Mouse (Mus musculus) gastrocnemius, postnatal 10 days (tissue): ENCODE data around the gene Skil. TPM values are rescaled to one million over a fixed set of nuclear protein-coding genes. Genes with fewer than 3 reads are reported as not detected.

Source experiments
- DNase-seq: peaks from one replicate; pipeline ENCODE4 v3.0.0; 2021; ENCODE audit warnings: mixed read lengths
- total RNA-seq, 2 experiments: library from RNA; stranded (reverse); gene quantifications; 2 replicates each; pipeline ENCODE4 v1.2.3; 2021

Gene Skil
- total RNA-seq, 2 experiments from 2014 or later, result 17.6 to 19.3 TPM

GRCm38 (mm10) chr3:31083507-31084245, 11.2 kb upstream of the Skil start:
- DNase-seq, result peak; percentile 48

- no peak for DNase-seq
Observed at GRCm38 (mm10) chr3:31085000-31085399, 9.9 kb upstream of the Skil start.

- no peak for DNase-seq
Observed at GRCm38 (mm10) chr3:31088789-31089775, 5.8 kb upstream of the Skil start.

GRCm38 (mm10) chr3:31089956-31090355, 4.9 kb upstream of the Skil start:
- no peak for DNase-seq

- DNase-seq, result no peak
Observed at GRCm38 (mm10) chr3:31093196-31093595, 1.7 kb upstream of the Skil start.

GRCm38 (mm10) chr3:31093627-31094351, 1.1 kb upstream of the Skil start:
- DNase-seq, result peak; percentile 78

- DNase-seq, result peak; percentile 48
Observed at GRCm38 (mm10) chr3:31095179-31095490, 277 bp downstream of the Skil start.

GRCm38 (mm10) chr3:31095491-31096154, 765 bp downstream of the Skil start:
- no peak for DNase-seq

- DNase-seq, result no peak
Observed at GRCm38 (mm10) chr3:31096155-31097101, 1.6 kb downstream of the Skil start.

- DNase-seq, result no peak
Observed at GRCm38 (mm10) chr3:31097102-31097720, 2.4 kb downstream of the Skil start.

- DNase-seq, result no peak
Observed at GRCm38 (mm10) chr3:31097976-31098375, 3.1 kb downstream of the Skil start.

- no peak for DNase-seq
Observed at GRCm38 (mm10) chr3:31098556-31098955, 3.7 kb downstream of the Skil start.

- DNase-seq, result no peak
Observed at GRCm38 (mm10) chr3:31100026-31100425, 5.2 kb downstream of the Skil start.

- DNase-seq, result no peak
Observed at GRCm38 (mm10) chr3:31100802-31101201, 5.9 kb downstream of the Skil start.

- DNase-seq, result no peak
Observed at GRCm38 (mm10) chr3:31104936-31105335, 10.1 kb downstream of the Skil start.

GRCm38 (mm10) chr3:31106597-31106996, 11.7 kb downstream of the Skil start:
- DNase-seq, result no peak

GRCm38 (mm10) chr3:31107674-31108073, 12.8 kb downstream of the Skil start:
- DNase-seq, result no peak

- no peak for DNase-seq
Observed at GRCm38 (mm10) chr3:31109108-31109507, 14.2 kb downstream of the Skil start.

- no peak for DNase-seq
Observed at GRCm38 (mm10) chr3:31123098-31123497, 28.2 kb downstream of the Skil start.

GRCm38 (mm10) chr3:31126303-31126702, 31.4 kb downstream of the Skil start:
- DNase-seq, result no peak
